Mouse (Mus musculus): ENCODE measurements around the gene Tma7. TPM values are rescaled to one million over a fixed set of nuclear protein-coding genes. Genes with fewer than 3 reads are reported as not detected.

Gene Tma7
- polyA plus RNA-seq, 1 experiment = 687 TPM

- no peak overlapping the region for H3K4me3 ChIP-seq (replicated peaks)
- H3K27me3 ChIP-seq (replicated peaks) = peaks cover 86% of the 10 kb centered on the region
- H3K9me3 ChIP-seq = no peaks in the 10 kb centered on the region
- TF ChIP-seq GATA1 (IDR thresholded peaks at IDR 0.05; ENCODE audit: borderline replicate concordance, low read length) (no peak), FLI1 (IDR thresholded peaks at IDR 0.05; ENCODE audit: low read length) (no peak)
- H3K36me3 ChIP-seq (replicated peaks; ENCODE audit: low read length) = no peaks in the 10 kb centered on the region
- peaks cover 24% of the 10 kb centered on the region; the same call in 1 of the 2 replicates for H3K4me1 ChIP-seq
Measured at GRCm38 (mm10) chr9:109105011-109105410, 22.6 kb upstream of the Tma7 start.

DNA sequence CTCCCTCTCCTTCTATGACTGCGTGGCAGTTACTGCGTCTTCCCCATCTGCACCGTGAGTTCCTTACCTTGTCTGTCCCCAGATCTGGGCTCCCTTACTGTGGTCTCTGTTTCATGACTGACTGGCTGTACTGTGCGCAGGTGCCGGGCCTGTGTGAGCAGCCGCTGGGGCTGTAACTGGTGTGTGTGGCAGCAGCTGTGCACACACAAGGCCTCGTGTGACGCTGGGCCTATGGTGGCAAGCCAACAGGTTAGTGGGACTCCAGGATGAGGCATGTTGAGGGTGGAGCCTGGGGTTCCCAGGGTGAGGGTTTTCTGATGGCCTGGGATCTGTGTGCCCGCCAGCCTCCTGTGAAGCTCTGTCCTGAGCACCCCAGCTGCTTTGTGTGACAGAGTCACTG lies 21.7 kb upstream of the Tma7 start:
- TF ChIP-seq GATA1 (IDR thresholded peaks at IDR 0.05; ENCODE audit: borderline replicate concordance, low read length) = no peak
- TF ChIP-seq FLI1 (IDR thresholded peaks at IDR 0.05; ENCODE audit: low read length) = no peak
- H3K36me3 ChIP-seq (replicated peaks; ENCODE audit: low read length) = no peaks in the 10 kb centered on the region
- peaks cover 86% of the 10 kb centered on the region for H3K27me3 ChIP-seq (replicated peaks)
- H3K4me1 ChIP-seq = peaks cover 24% of the 10 kb centered on the region; the same call in 1 of the 2 replicates
- no peaks in the 10 kb centered on the region for H3K9me3 ChIP-seq
- H3K4me3 ChIP-seq (replicated peaks) = no peak overlapping the region

DNA sequence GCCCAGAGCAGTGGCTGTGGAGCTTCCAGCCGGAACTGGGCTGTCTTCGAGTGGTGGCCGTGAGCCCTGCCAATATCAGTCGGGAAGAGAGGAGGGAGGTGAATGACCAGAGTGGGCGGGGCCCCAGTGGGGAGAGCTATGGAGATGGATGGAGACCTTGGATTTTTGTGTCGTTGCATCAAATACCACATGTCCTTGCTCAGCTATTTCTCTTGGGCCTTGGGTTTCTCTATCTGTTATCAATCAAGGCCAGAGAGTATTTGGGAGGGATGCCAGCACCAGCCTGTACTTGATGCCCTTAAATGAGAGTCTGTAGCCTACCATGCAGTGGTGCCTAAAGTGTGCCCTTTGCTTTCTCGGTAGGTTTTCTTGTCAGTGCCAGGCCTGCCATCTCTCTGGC lies 20.9 kb upstream of the Tma7 start:
- peaks cover 86% of the 10 kb centered on the region for H3K27me3 ChIP-seq (replicated peaks)

DNA sequence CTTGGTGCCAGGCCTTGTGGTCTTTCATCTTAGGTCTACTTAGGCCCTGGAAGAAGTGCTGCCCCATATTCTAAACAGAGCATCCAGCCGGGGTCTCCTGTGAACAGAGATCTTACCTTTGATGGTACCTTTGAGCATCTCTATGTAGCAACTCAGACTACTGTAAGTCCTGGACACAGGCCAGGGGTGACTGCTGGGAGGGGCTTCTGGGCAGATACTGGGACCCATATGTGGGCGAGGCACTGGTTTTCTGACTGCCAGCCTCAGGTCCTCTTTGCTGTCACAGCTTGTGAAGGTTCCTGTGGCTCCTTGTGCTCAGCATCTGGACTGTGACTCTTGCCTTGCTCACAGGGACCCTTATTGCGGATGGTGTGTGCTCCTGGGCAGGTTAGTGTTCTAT lies 20.2 kb upstream of the Tma7 start:
- H3K27me3 ChIP-seq (replicated peaks) = peaks cover 87% of the 10 kb centered on the region
- no peak for TF ChIP-seq FLI1 (IDR thresholded peaks at IDR 0.05; ENCODE audit: low read length)
- H3K4me3 ChIP-seq (replicated peaks) = no peak overlapping the region

More for the DNA sequence above, 20.9 kb upstream of the Tma7 start:
- no peaks in the 10 kb centered on the region for H3K36me3 ChIP-seq (replicated peaks; ENCODE audit: low read length)
- TF ChIP-seq FLI1 (IDR thresholded peaks at IDR 0.05; ENCODE audit: low read length) = no peak
- TF ChIP-seq GATA1 (IDR thresholded peaks at IDR 0.05; ENCODE audit: borderline replicate concordance, low read length) = no peak
- no peak overlapping the region for H3K4me3 ChIP-seq (replicated peaks)
- peaks cover 24% of the 10 kb centered on the region; the same call in 1 of the 2 replicates for H3K4me1 ChIP-seq
- H3K9me3 ChIP-seq = no peaks in the 10 kb centered on the region

DNA sequence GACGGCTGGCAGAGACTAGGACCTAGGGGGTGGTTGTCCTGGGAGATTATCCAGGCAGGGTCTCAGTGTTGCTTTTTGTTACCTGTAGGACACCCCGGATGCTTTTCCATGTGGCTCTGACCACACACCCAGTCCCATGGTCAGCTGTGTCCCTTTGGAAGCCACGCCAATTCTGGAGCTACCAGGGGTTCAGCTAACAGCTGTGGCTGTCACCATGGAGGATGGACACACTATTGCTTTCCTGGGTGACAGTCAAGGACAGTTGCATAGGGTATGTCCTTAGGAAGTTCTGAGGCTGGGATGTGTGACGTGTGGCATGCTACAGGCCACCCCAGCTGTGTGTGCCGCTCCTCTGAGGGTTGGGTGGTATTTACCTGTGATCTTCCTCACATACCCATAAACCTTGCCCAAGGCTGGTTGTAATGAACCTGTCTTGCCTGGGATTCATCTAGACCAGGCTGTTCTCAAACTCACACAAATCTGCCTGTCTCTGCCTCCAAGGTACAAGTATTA lies 19.6 kb upstream of the Tma7 start:
- TF ChIP-seq GATA1 (IDR thresholded peaks at IDR 0.05; ENCODE audit: borderline replicate concordance, low read length) (no peak), FLI1 (IDR thresholded peaks at IDR 0.05; ENCODE audit: low read length) (no peak)
- Histone ChIP-seq H3K4me3 (replicated peaks) (no peak overlapping the region), H3K27me3 (replicated peaks) (peaks cover 93% of the 10 kb centered on the region), H3K36me3 (replicated peaks; ENCODE audit: low read length) (no peaks in the 10 kb centered on the region), H3K4me1 (peaks cover 28% of the 10 kb centered on the region), H3K9me3 (no peaks in the 10 kb centered on the region)

More for the DNA sequence above, 20.2 kb upstream of the Tma7 start:
- peaks cover 22% of the 10 kb centered on the region for H3K4me1 ChIP-seq
- H3K36me3 ChIP-seq (replicated peaks; ENCODE audit: low read length) = no peaks in the 10 kb centered on the region
- H3K9me3 ChIP-seq = no peaks in the 10 kb centered on the region

- H3K9me3 ChIP-seq = no peaks in the 10 kb centered on the region
- H3K4me1 ChIP-seq = peaks cover 24% of the 10 kb centered on the region
- TF ChIP-seq GATA1 (IDR thresholded peaks at IDR 0.05; ENCODE audit: borderline replicate concordance, low read length) (no peak), FLI1 (IDR thresholded peaks at IDR 0.05; ENCODE audit: low read length) (no peak)
- no peaks in the 10 kb centered on the region for H3K36me3 ChIP-seq (replicated peaks; ENCODE audit: low read length)
- peaks cover 93% of the 10 kb centered on the region for H3K27me3 ChIP-seq (replicated peaks)
- H3K4me3 ChIP-seq (replicated peaks) = no peak overlapping the region
Measured at GRCm38 (mm10) chr9:109100307-109100928, 18.0 kb upstream of the Tma7 start.

- TF ChIP-seq FLI1 (IDR thresholded peaks at IDR 0.05; ENCODE audit: low read length) (no peak), GATA1 (IDR thresholded peaks at IDR 0.05; ENCODE audit: borderline replicate concordance, low read length) (no peak)
- Histone ChIP-seq H3K27me3 (replicated peaks) (peaks cover 93% of the 10 kb centered on the region), H3K36me3 (replicated peaks; ENCODE audit: low read length) (no peaks in the 10 kb centered on the region), H3K4me1 (peaks cover 30% of the 10 kb centered on the region), H3K4me3 (replicated peaks) (no peak overlapping the region), H3K9me3 (no peaks in the 10 kb centered on the region)
Measured at GRCm38 (mm10) chr9:109098969-109099368, 16.6 kb upstream of the Tma7 start.

- H3K27me3 ChIP-seq (replicated peaks) = peaks cover 88% of the 10 kb centered on the region
- peaks cover 30% of the 10 kb centered on the region for H3K4me1 ChIP-seq
- H3K4me3 ChIP-seq (replicated peaks) = no peak overlapping the region
- H3K36me3 ChIP-seq (replicated peaks; ENCODE audit: low read length) = peaks cover under 1% of the 10 kb centered on the region
- TF ChIP-seq FLI1 (IDR thresholded peaks at IDR 0.05; ENCODE audit: low read length) (no peak), GATA1 (IDR thresholded peaks at IDR 0.05; ENCODE audit: borderline replicate concordance, low read length) (no peak)
- no peaks in the 10 kb centered on the region for H3K9me3 ChIP-seq
Measured at GRCm38 (mm10) chr9:109098366-109098765, 16.0 kb upstream of the Tma7 start.

- peaks cover 30% of the 10 kb centered on the region for H3K4me1 ChIP-seq
- peaks cover 84% of the 10 kb centered on the region for H3K27me3 ChIP-seq (replicated peaks)
- peaks cover 6% of the 10 kb centered on the region for H3K36me3 ChIP-seq (replicated peaks; ENCODE audit: low read length)
- TF ChIP-seq FLI1 (IDR thresholded peaks at IDR 0.05; ENCODE audit: low read length) (no peak), GATA1 (IDR thresholded peaks at IDR 0.05; ENCODE audit: borderline replicate concordance, low read length) (no peak)
- H3K4me3 ChIP-seq (replicated peaks) = no peak overlapping the region
- H3K9me3 ChIP-seq = no peaks in the 10 kb centered on the region
Measured at GRCm38 (mm10) chr9:109097831-109098230, 15.4 kb upstream of the Tma7 start.

DNA sequence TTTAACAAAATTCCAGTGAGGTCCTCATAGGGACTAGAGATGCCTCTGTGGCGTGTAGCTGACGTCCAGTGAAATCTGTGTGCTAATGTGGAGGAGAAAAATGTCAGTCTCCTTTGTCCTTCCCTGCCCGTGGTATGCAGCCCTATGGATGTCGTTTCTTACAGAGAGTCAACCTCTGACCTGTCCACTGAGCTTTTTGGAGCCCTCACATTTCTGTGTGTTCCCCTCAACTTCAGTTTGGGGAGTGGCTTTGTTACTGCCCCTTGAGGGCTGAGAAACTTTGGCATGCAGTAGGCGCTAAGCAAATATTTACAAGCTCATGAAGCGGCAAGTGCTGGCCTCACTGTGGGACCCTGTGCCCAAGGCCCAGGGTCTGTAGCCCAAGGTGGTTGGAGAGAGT lies 14.9 kb upstream of the Tma7 start:
- Histone ChIP-seq H3K27me3 (replicated peaks) (peaks cover 79% of the 10 kb centered on the region), H3K4me1 (peaks cover 30% of the 10 kb centered on the region), H3K9me3 (no peaks in the 10 kb centered on the region), H3K36me3 (replicated peaks; ENCODE audit: low read length) (peaks cover 11% of the 10 kb centered on the region), H3K4me3 (replicated peaks) (no peak overlapping the region)
- TF ChIP-seq FLI1 (IDR thresholded peaks at IDR 0.05; ENCODE audit: low read length) (no peak), GATA1 (IDR thresholded peaks at IDR 0.05; ENCODE audit: borderline replicate concordance, low read length) (no peak)
